Mouse (Mus musculus) heart, adult 9 months (tissue): ENCODE results near the gene Ahnak.
A peak's percentile ranks its signal among the peaks of the same experiment; 100 is the strongest.
"Not testable (repeated sequence)": the region's sequence is repeated elsewhere in the genome, so short reads cannot be mapped to it uniquely, and the experiment has no call there.

Experiments
- DNase-seq, 2 experiments: peaks; one replicate each; pipeline ENCODE4 v3.0.0; 2022; ENCODE audit warnings: low spot score in 2 of 2

The Ahnak gene

GRCm38 (mm10) chr19:9041074-9041473 lies 52.0 kb downstream of the Ahnak start:
- no peak for DNase-seq

- no peak for DNase-seq
Observed at GRCm38 (mm10) chr19:9043123-9043522, 54.0 kb downstream of the Ahnak start.

- no peak for DNase-seq
Observed at GRCm38 (mm10) chr19:9044291-9044690, 55.2 kb downstream of the Ahnak start.

GRCm38 (mm10) chr19:9047207-9047945 lies 58.3 kb downstream of the Ahnak start:
- no peak for DNase-seq

- no peak for DNase-seq
Observed at GRCm38 (mm10) chr19:9047946-9048387, 58.9 kb downstream of the Ahnak start.

GRCm38 (mm10) chr19:9048981-9049687 lies 60.0 kb downstream of the Ahnak start:
- DNase-seq: no peak

GRCm38 (mm10) chr19:9050294-9051229 lies 61.5 kb downstream of the Ahnak start:
- DNase-seq: no peak

- DNase-seq: not testable (repeated sequence)
Observed at GRCm38 (mm10) chr19:9051985-9052384, 62.9 kb downstream of the Ahnak start.

GRCm38 (mm10) chr19:9052803-9053431 lies 63.8 kb downstream of the Ahnak start:
- peak in 1 of 2 experiments; percentile 66 for DNase-seq

GRCm38 (mm10) chr19:9055153-9055552 lies 66.1 kb downstream of the Ahnak start:
- DNase-seq: no peak

- no peak for DNase-seq
Observed at GRCm38 (mm10) chr19:9055703-9056355, 66.7 kb downstream of the Ahnak start.

GRCm38 (mm10) chr19:9057679-9058078 lies 68.6 kb downstream of the Ahnak start:
- no peak for DNase-seq

- no peak for DNase-seq
Observed at GRCm38 (mm10) chr19:9058331-9058884, 69.3 kb downstream of the Ahnak start.

- DNase-seq: no peak
Observed at GRCm38 (mm10) chr19:9058944-9059343, 69.9 kb downstream of the Ahnak start.

- DNase-seq: no peak
Observed at GRCm38 (mm10) chr19:9059391-9059790, 70.3 kb downstream of the Ahnak start.

- DNase-seq: peak in 1 of 2 experiments; percentile 57
Observed at GRCm38 (mm10) chr19:9060103-9060502, 71.0 kb downstream of the Ahnak start.

- no peak for DNase-seq
Observed at GRCm38 (mm10) chr19:9061221-9061893, 72.3 kb downstream of the Ahnak start.

GRCm38 (mm10) chr19:9062822-9063221 lies 73.7 kb downstream of the Ahnak start:
- DNase-seq: no peak

GRCm38 (mm10) chr19:9063831-9064230 lies 74.7 kb downstream of the Ahnak start:
- no peak for DNase-seq
